Mouse (Mus musculus) ES-CJ7 (cell line): ENCODE measurements around the gene Agfg1.

Experiments
- DNase-seq: peaks from one replicate; pipeline ENCODE4 v3.0.0; 2011; ENCODE audit warnings: low read depth, low spot score

Gene Agfg1

GRCm38 (mm10) chr1:82839296-82839613 lies at the start of gene Agfg1:
Agfg1 (plus strand) TSS chr1:82839483.
- DNase-seq: peak; percentile 96

GRCm38 (mm10) chr1:82791105-82791504 lies 48.2 kb upstream of the Agfg1 start:
- DNase-seq: no peak

GRCm38 (mm10) chr1:82792238-82792637 lies 47.0 kb upstream of the Agfg1 start:
- no peak for DNase-seq

- no peak for DNase-seq
These were observed 46.2 kb upstream of the Agfg1 start for GRCm38 (mm10) chr1:82793110-82793509.

- DNase-seq: no peak
These were observed 45.3 kb upstream of the Agfg1 start for GRCm38 (mm10) chr1:82793986-82794385.

- no peak for DNase-seq
These were observed 44.1 kb upstream of the Agfg1 start for GRCm38 (mm10) chr1:82795211-82795610.

- no peak for DNase-seq
These were observed 43.4 kb upstream of the Agfg1 start for GRCm38 (mm10) chr1:82795702-82796443.

- DNase-seq: no peak
These were observed 42.2 kb upstream of the Agfg1 start for GRCm38 (mm10) chr1:82797088-82797487.

GRCm38 (mm10) chr1:82798304-82798703 lies 41.0 kb upstream of the Agfg1 start:
- DNase-seq: no peak

GRCm38 (mm10) chr1:82798922-82799321 lies 40.4 kb upstream of the Agfg1 start:
- DNase-seq: no peak

- DNase-seq: no peak
These were observed 38.0 kb upstream of the Agfg1 start for GRCm38 (mm10) chr1:82801105-82801783.

- DNase-seq: peak; percentile 77
These were observed 35.7 kb upstream of the Agfg1 start for GRCm38 (mm10) chr1:82803608-82804007.

- DNase-seq: no peak
These were observed 35.2 kb upstream of the Agfg1 start for GRCm38 (mm10) chr1:82804059-82804458.

- DNase-seq: no peak
These were observed 32.9 kb upstream of the Agfg1 start for GRCm38 (mm10) chr1:82806391-82806790.

- DNase-seq: no peak
These were observed 32.1 kb upstream of the Agfg1 start for GRCm38 (mm10) chr1:82807206-82807605.

- no peak for DNase-seq
These were observed 30.7 kb upstream of the Agfg1 start for GRCm38 (mm10) chr1:82808564-82808963.

GRCm38 (mm10) chr1:82811766-82812165 lies 27.5 kb upstream of the Agfg1 start:
- DNase-seq: no peak

GRCm38 (mm10) chr1:82815941-82816716 lies 23.2 kb upstream of the Agfg1 start:
- DNase-seq: no peak

GRCm38 (mm10) chr1:82819366-82819765 lies 19.9 kb upstream of the Agfg1 start:
- peak; percentile 25 for DNase-seq

GRCm38 (mm10) chr1:82820179-82820578 lies 19.1 kb upstream of the Agfg1 start:
- DNase-seq: peak; percentile 84

- peak; percentile 91 for DNase-seq
These were observed 18.6 kb upstream of the Agfg1 start for GRCm38 (mm10) chr1:82820626-82821186.

GRCm38 (mm10) chr1:82821846-82822245 lies 17.4 kb upstream of the Agfg1 start:
- peak; percentile 22 for DNase-seq
